Mouse (Mus musculus) layer of hippocampus, adult 9-10 months (tissue): Measurements from ENCODE around the gene Trappc2.
A peak's percentile ranks its signal among the peaks of the same experiment; 100 is the strongest.

ENCODE experiments used
- DNase-seq: peaks from one replicate; pipeline ENCODE4 v3.0.0; 2022; ENCODE audit warnings: low spot score

Trappc2 gene

GRCm38 (mm10) chrX:166440036-166440615 is at the start of gene Trappc2:
Gene Trappc2 (plus strand): TSS chrX:166440574.
- DNase-seq, result no peak

GRCm38 (mm10) chrX:166393753-166394152 is 46.6 kb upstream of the Trappc2 start:
- DNase-seq, result no peak

- DNase-seq, result no peak
These were observed 32.5 kb upstream of the Trappc2 start for GRCm38 (mm10) chrX:166407865-166408264.

GRCm38 (mm10) chrX:166416196-166416595 is 24.2 kb upstream of the Trappc2 start:
- DNase-seq, result no peak

GRCm38 (mm10) chrX:166434812-166435211 is 5.6 kb upstream of the Trappc2 start:
- no peak for DNase-seq

GRCm38 (mm10) chrX:166440616-166441063 is 266 bp downstream of the Trappc2 start, which contains the start of gene Ofd1:
Gene Ofd1 (minus strand): TSS chrX:166440704.
- peak; percentile 57 for DNase-seq

GRCm38 (mm10) chrX:166444552-166444951 is 4.2 kb downstream of the Trappc2 start:
- no peak for DNase-seq

GRCm38 (mm10) chrX:166453532-166453931 is 13.2 kb downstream of the Trappc2 start:
- no peak for DNase-seq

- DNase-seq, result no peak
These were observed 14.0 kb downstream of the Trappc2 start for GRCm38 (mm10) chrX:166454331-166454730.

GRCm38 (mm10) chrX:166455525-166455924 is 15.2 kb downstream of the Trappc2 start:
- DNase-seq, result no peak

- DNase-seq, result no peak
These were observed 27.9 kb downstream of the Trappc2 start for GRCm38 (mm10) chrX:166468321-166468720.

- no peak for DNase-seq
These were observed 32.2 kb downstream of the Trappc2 start for GRCm38 (mm10) chrX:166472612-166473011.

- no peak for DNase-seq
These were observed 37.0 kb downstream of the Trappc2 start for GRCm38 (mm10) chrX:166477393-166477792.

- DNase-seq, result peak; percentile 0
These were observed 38.4 kb downstream of the Trappc2 start for GRCm38 (mm10) chrX:166478631-166479364.

GRCm38 (mm10) chrX:166479365-166479983 is 39.1 kb downstream of the Trappc2 start, which contains the start of gene Rab9:
Gene Rab9 (minus strand): TSS chrX:166479867.
- DNase-seq, result peak; percentile 63

- DNase-seq, result no peak
These were observed 54.7 kb downstream of the Trappc2 start for GRCm38 (mm10) chrX:166495052-166495451.

GRCm38 (mm10) chrX:166497771-166498170 is 57.4 kb downstream of the Trappc2 start:
- no peak for DNase-seq

- DNase-seq, result no peak
These were observed 59.3 kb downstream of the Trappc2 start for GRCm38 (mm10) chrX:166499496-166500190.
